Mouse (Mus musculus): ENCODE results near the gene Cda. TPM values are rescaled to one million over a fixed set of nuclear protein-coding genes. Genes with fewer than 3 reads are reported as not detected.

The Cda gene
- polyA plus RNA-seq, 2 experiments from 2014 or later = not detected

DNA sequence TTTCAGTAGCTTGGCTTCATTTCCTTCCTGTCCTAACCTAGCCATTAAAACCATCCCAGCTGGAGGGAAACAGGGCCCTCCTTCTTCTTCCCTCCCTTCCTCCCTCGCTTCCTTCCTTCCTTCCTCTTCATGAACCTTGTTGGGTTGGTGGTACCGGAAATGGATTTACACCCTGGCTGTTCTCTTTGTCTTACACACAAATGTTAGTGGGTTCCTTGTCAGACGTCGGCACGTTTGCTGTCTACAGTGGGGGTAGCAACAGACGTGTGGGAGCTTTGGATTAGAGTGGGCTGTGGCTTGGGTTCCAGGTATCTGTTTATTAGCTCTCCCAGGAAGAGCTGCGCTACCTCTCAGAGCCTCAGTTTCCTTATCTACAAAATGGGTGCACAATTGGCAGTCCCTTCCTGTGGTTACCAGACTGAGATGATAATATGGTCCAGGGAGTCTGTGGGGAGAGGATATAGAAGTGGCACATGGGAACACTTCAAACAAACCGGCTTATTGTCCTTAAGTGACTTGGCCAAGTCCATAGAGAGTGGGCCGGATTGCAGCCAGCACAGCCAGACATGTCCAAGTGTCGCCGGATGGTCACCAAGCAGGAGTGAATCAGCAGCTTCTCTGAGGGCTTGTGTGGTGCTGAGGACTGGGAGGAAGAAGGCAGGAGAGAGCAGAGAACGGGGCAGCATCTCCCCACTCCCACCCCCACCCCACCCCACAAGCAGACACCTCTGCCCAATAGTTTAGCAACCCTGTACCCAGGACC lies 887 bp upstream of the Cda start:
- no peak for ATAC-seq

DNA sequence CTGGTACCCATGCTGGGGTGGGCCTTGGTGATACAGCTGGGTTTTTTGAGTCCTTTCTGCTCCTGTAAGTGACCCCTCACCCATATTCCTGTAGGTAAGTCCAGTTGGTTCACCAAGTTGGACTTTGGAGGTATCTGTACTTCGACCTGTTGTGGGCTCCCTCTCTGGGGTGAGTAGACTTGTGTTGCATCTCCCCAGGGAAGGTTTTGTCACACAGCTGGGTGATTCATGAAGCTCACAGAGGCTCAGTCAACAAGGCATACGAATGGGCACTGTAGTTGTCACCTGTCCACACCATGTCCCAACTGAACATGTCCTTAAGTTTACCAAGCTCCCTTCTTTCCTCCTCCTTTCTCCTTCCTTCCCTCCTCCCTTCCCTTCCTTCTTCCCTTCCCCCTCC lies 1.2 kb downstream of the Cda start:
- ATAC-seq = no peak

DNA sequence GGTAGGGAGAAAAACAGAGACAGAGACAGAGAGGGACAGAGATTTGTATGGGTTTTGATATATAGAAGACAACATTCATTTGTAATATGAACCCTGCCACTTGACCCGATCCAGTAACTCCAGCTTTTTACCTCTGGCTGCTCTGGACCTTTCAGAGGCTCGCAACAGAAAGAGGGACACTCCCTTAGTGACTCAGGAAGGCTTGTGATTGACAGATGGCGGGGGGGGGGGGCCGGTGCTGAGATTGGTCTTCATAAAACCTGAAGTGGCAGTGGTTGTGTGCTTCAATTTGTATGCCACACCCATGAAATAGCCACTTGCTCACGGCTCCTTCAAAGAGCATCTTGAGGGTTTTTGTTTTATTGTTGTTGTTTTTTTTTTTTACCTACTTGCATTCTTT lies 4.3 kb downstream of the Cda start:
- ATAC-seq = no peak

DNA sequence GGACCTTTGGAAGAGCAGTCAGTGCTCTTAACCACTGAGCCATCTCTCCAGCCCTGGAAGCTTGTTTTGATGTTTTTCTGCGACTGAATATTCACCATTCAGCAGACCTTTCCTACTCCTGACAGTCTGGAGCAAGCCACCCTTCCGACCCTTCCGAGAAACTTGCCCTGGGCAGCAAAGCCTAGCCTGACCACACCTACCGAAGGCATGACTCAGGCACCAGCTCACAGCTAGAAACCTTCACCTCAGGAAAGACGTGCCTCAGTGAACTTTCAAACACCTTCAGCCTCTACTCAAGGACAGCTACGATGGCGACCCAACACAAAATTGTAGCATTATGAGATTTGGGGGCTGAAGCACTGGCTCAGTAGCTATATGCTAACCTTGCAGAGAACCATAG lies 4.9 kb downstream of the Cda start:
- ATAC-seq = no peak

DNA sequence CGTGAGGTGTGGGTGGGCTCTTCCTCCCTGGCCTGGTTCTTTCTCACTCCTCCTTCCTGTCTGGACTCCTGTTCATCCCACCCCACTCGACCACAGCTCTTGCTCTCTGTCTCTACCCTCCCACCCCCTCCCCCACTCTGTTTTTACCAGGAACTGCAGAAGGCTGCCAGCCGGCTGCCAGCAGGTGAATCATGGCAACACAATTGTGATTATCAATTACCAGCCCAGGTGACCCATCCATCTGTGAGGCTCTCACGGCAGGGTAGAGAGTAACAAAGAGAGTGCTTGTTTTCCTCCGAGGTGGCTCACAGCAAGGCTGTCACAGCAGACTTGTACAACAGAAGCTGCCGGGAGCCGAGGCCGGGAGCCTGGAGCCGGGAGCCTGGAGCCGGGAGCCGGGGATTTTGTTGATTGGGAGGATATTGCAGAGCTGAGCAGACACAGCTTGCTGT lies 6.4 kb downstream of the Cda start:
- ATAC-seq = no peak

DNA sequence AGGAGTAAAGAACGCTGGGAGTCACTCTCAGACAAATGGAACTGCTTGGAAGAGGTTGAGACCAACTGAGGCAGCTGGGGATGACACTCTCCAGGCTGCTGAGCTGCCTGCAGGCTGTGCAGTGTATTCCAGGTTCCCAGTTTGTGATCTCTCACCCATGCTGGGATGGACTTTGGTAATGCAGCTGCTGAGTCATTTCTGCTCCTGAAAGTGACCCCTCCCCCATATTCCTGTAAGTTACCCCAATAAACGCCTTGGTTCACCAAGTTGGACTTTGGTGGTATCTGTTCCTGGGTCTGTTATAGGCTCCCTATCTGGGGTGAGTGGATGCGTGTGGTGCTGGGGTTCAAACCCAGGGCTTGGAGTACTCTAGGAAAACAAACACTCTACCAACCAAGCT lies 9.6 kb downstream of the Cda start:
- ATAC-seq = no peak

DNA sequence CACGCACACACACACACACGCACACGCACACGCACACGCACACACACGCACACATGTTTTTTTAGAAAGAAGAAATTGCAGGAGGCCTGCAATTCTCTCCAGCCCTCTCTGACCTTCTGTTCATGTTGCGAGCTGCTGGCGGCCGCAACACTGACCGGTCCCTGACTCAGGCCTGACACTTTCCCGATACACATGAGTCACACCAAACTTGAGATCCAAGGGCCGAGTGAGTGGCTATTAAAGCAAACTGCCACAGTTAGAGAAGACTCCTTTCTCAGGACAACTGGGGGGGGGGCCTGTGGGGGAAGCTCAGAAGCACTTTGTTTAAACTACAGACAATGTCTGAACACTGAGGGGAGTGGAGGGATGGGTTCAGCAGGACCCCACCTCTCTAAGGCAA lies 11.2 kb downstream of the Cda start:
- no peak for ATAC-seq

DNA sequence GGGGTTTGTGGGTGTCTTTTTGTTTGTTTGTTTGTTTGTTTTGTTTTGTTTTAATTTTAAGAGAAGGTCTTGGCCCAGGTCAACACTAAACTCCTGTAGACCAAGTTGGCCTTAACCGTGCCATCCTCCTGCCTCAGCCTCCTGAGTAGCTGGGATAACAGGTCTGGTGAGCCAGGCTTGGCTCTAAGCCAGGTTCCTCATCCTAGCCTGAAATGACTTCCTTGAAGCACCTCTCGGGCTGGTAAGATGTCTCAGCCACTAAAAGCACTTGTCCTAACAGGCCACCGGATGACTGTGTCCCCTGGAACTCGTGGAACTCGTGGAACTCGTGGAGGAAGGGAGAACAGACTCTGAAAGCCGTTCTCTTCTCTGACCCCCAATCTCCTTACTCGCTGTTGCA lies 11.7 kb downstream of the Cda start:
- ATAC-seq = no peak

DNA sequence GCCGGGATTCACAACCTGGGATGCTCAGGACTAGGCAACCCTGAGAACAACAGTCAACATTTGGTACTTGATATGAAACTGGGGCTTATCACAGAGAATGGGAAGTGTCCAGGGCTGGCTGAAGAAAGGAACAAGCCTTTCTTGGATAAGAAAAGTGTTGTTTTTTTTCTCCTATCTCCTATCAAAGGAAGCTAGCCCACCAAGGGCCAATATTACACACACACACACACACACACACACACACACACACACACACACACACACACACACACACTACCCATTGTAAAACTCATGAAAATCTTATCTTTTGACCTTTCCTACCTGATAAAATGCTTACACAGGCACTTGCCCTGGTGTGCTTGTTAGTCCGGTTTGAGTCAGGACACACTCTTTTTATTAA lies 12.3 kb downstream of the Cda start:
- ATAC-seq = no peak

DNA sequence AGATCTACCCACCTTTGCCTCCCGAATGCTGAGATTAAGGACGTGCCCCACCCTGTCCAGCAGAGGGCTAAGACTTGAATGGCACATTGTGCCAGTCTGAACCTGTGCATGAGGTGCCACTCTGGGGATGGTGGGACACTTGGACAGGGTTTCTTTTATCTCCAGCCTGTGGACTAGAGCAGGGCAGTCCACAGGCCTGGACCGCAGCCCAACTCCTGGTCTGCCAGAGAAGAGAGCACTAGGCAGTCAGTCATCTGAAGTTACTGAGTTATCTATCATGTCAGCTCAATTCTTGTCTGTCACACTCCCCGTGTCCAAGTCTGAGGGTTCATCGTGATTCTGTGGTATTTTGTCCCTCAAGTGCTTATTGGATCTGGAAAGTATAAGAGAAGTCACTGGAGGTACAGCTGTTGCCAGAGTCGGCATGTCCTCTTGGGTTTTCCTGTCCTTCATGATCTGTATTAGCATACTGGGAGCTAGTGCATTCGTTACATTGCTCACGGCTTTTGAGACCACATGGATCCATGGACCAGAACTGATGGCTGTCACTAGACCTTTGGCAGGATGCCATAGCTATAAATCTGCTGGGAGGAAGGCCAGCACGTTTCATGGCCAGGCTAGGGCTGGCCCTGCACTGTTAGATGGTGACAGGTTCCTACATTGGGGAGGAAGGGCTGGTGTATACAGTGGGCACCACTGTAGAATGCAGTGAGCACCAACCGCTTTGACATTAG lies 14.2 kb downstream of the Cda start:
- no peak for ATAC-seq

DNA sequence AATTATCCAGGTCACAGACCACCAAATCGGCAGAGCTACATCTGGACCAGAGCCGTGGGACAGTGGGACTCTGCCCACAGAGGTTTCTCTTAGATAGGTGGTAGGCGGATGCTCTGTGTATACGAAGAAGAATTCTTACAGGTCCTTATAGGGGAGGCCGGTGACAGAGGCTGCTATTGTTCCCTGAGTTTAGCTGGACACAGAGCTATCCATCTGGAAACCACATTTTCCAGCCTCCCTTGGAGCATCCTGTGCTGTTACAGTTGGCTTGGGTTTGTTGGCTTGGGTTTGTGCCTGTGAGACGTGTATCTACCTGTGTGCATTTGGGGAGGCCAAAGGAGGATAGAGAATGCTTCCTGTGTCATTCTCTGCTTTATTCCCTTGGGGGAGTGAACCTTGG lies 15.1 kb downstream of the Cda start:
- no peak for ATAC-seq

DNA sequence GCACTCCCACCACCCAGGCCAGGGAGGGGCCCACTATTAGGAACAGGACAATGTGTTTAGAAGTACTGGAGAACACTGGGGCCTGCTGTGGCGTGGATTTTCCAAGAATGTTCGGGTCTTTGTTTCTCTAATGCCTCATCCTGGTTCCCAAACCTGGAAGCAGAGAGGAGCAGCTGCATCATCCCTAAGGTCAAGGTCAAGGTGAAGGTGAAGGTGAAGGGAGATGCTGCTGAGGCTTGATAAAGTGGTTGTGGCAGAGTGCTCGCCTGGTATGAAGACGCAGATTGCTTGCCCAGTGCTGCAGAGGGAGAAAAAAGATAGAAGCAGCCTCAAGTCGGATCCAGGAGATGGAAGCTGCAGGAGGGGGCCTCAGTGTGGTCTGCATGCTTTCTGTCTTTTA lies 16.0 kb downstream of the Cda start:
- ATAC-seq = no peak

DNA sequence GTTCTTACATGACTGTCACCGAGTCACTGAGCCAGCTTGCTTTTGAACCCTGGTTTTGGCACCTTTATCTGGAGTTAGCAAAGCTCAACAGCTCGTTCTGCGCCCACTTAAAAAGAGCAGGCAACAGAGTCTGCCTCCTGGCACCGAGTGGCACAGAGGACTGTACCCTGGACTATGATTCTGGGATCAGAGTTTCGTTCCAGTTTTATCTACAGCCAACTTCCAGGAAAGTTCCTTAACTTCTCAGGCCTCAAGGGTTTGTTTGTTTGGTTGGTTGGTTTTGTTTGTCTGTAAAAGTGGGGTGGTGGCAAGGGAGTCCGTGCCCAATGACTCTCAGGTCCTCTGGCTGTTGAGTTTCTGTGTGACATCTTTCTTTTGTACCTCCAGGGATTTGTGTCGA lies 19.1 kb downstream of the Cda start:
- ATAC-seq = no peak

DNA sequence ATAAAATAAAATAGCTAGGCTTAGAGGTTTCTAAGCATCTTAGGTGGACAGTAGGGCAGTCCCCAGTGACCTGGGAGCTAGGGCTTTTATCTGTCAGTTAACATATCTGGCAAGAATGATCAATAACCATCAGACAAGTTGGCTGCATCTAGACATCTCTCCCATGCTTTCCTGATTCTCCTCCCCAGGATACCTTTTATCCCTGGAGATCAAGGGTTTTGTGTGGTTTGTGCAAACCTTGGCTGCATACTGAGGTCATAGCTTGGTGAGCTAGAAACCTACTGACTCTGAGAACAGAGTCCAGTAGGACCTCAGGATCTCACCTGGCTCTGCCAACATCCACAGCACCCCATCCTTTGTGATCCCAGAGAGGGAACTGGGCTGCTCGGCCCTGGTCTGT lies 20.5 kb downstream of the Cda start:
- no peak for ATAC-seq

DNA sequence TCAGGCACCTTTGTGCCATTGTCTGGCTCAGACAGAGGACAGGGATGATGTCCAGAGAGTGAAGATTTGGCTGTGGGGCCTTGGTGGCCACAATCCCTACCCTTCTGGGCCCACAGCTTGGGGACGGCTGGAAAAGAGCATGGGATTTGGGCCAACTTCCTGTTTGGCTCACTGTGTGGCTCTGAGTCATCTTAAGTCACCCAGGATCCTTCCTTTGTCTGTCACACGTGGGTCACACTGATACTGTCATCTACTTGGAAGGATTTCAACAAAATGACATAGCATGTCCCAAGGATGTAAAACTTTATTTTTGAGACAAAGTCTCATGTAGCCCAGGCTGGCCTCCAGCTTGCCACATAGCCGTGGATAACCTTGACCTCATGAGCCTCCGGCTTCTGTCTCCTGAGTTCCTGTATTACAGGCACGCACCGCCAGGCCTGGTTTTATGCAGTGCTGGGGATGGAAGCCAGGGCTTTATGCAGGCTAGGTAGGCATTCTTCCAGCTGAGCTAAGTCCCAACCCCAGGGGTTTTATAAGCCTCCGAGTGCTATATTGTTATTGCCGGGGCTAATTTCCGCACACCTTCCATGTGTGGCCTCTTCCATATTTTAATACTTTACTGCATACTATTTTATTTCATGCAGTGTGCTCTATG lies 22.8 kb downstream of the Cda start:
- ATAC-seq = no peak

DNA sequence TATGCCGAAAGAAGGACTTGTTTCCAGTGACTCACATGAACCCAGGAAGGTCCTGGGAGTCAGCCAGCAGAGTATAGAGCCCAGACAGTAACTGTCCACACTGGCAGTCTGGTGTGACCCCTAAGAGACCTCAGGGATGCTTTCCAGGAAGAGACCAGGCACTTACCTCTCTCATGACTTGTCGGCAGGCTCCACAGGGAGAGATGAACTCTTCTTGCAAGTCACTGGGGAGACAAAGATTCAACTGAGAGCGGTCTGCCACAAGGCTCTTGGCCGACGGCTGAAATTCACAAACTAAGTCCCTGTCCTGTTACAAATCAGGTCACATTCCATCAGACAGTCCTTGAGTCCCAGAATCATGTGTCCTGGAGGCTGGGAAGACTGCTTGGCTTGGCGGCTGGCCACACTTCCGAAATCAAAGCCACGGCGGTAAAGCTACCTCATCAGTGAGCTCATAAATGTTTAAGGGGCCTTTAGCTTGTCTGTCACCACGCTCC lies 24.4 kb downstream of the Cda start:
- no peak for ATAC-seq

DNA sequence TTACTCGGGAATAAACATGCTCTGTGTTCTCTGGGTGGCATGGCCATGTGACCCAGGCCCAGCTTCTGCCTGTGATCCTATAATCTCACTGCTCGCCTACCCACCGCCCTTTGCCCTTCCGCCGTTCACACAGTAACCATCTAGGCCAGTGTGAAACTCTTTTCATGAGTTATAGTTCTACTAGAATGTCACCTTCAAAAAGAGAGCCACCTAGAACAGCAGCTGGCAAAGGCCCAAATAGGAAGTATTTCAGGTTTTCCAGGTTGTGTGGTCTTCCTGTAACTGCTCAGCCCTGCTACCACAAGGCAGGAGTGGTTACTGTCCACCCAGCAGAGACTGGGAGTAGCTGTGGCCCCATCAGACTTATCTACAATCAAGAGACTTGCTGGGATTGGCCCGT lies 25.0 kb downstream of the Cda start:
- no peak for ATAC-seq

DNA sequence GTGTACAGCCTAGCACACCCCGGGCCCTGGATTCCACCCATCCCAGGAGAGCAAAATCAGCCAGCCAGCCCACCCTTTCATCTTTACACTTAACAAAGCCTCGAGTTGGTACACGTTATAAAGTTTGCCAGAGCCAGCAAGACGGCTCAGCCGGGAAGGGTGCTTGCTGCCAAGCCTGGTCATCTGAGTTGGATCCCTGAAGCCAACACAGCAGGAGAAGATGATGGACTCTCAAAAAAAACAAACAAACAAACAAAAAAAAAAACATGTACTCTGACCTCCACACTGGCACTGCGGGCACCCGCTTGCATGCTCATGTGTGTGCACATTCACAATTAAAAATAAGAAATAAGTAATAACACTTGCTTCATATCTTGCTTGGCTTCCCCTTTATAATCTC lies 25.7 kb downstream of the Cda start:
- no peak for ATAC-seq

DNA sequence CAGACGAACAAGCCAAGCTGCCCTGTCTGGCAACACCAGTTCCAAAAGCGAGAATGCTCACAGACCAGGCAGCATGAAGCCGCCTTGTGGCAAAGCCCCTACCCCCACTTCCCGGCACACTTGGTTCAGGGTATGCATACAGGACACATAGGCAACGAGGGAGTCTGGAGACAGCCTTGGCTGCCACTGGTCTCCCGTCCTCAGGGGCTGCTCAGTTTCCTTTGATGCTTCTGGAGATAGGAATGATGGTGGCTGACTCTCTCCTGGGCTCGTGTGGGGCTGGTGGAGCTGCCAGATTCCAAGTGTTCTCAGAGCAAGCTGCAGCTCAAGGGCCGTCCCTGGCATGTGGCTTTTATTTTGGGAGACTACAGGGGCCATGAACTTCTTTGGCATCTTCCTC lies 26.4 kb downstream of the Cda start:
- no peak for ATAC-seq

DNA sequence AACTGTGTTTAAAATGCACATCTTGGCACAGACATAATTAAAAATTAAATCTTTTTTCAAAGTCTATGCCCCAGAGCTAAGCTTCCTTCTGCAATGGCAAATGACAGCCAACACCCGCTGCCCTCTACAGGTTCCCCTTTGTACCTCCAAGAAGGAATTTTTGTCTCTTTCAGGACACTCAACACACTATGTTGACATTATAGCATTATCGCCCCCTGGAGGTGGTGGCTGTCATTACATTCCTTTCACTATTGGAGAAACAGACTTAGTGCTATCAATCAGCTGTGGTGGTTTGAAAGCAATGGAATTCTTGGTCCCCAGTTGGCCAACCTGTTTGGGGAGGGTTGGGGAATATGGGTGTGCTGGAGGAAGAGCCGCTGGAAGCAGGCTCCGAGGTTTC lies 27.8 kb downstream of the Cda start:
- ATAC-seq = no peak

DNA sequence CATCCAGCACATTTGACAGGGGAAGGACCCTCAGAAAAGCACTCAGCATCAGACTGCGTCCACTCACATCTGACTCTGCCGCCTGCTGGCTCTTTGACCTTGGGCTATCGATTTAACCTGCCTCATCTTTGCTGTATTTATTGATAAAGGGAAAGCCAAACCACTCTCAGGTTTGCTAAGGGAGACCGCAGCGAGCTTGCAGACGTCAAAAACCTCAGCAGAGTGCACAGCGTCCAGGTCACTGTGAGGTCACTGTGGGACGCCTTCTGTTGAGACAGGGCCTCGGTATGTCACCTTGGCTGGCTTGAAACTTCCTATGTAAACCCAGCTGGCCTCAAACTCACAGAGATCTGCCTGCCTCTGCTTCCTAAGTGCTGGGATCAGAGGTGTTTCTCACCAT lies 30.5 kb downstream of the Cda start:
- no peak for ATAC-seq

DNA sequence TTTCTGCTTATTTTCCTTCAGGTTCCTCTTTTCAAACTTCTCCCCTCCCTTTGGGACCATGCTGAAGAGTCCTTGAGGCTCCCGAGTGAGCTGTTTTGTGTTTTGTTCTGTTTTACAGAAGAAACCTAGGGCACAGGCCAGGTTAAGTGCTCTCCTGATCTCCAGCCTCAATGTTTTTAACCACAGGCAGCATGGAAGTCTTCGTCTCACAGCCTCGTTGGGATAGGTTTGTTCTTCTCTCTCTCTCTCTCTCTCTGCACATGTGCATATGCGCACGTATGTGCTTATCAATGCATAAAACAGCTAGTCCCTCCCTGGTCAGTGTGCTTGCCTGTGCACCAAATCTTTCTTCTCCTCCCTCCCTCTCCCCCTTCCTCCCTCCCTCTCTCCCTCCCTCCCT lies 30.9 kb downstream of the Cda start:
- ATAC-seq = no peak

DNA sequence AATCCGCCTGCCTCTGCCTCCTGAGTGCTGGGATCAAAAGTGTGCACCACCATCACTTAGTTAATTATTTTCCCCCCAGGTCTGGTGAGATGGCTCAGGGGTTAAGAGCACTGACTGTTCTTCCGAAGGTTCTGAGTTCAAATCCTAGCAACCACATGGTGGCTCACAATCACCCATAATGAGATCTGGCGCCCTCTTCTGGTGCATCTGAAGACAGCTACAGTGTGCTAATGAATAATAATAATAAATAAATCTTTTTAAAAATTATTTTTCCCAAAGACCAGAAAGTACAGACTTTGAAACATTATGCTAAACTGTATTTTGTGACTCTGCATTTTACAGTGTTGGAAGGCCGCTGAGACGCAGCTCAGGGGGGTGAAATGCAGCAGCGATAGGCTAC lies 32.1 kb downstream of the Cda start:
- no peak for ATAC-seq

DNA sequence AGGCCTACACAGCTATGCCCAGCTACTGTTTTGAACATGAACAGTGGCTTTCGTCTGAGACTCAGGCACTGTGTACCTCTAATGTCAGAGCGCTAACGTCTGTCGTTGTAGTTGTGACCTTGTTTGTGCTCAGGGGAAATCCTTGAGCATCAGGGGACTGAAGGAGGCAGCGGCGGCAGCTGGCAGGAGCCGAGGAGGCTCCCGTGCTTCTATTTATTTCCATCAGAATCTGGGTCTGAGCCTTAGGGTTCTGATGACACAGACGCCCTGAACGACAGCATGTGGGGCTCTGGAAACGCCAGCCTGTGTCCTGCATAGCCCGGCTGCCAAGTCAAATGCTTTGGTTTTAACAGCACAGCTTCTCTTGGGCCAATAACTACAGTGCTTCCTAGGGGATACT lies 32.8 kb downstream of the Cda start:
- ATAC-seq = no peak

Measured in CD4-positive, CD25-positive, alpha-beta regulatory T cell, adult 4 months (primary cell).